Mouse (Mus musculus) liver, embryonic 12.5 days (tissue): ENCODE results near the gene Hnf4a. TPM values are rescaled to one million over a fixed set of nuclear protein-coding genes. Genes with fewer than 3 reads are reported as not detected.
"Not testable (repeated sequence)": the region's sequence is repeated elsewhere in the genome, so short reads cannot be mapped to it uniquely, and the experiment has no call there.

Source experiments
- ATAC-seq: fragments of 200-750 bp; cut with Nextera tagmentation; 2 replicates; pipeline ENCODE4 v1.8.0; 2017; ENCODE audit warnings: moderate number of reproducible peaks, mild to moderate bottlenecking, moderate library complexity
- H3K27ac ChIP-seq: fragments of 300-500 bp; sonication (generic); 2 replicates; pipeline ENCODE4 v1.5.1; 2016; ENCODE audit warnings: mild to moderate bottlenecking
- H3K27me3 ChIP-seq: fragments of 300-500 bp; sonication (generic); replicated peaks from 2 replicates; pipeline ENCODE4 v1.6.1; 2016; ENCODE audit warnings: mild to moderate bottlenecking, moderate library complexity
- H3K36me3 ChIP-seq: fragments of 300-500 bp; sonication (generic); 2 replicates; pipeline ENCODE4 v1.6.1; 2016; ENCODE audit warnings: mild to moderate bottlenecking, moderate library complexity
- H3K4me1 ChIP-seq: fragments of 300-500 bp; sonication (generic); 2 replicates; pipeline ENCODE4 v1.6.1; 2016
- H3K4me2 ChIP-seq: fragments of 300-500 bp; sonication (generic); 2 replicates; pipeline ENCODE4 v1.6.1; 2016; ENCODE audit warnings: mild to moderate bottlenecking, moderate library complexity
- H3K4me3 ChIP-seq: fragments of 300-500 bp; sonication (generic); 2 replicates; pipeline ENCODE4 v1.5.1; 2016; ENCODE audit warnings: mild to moderate bottlenecking, moderate library complexity
- H3K9ac ChIP-seq: fragments of 300-500 bp; sonication (generic); 2 replicates; pipeline ENCODE4 v1.6.1; 2016; ENCODE audit warnings: mild to moderate bottlenecking, moderate library complexity
- H3K9me3 ChIP-seq: fragments of 300-500 bp; sonication (generic); replicated peaks from 2 replicates; pipeline ENCODE4 v1.6.1; 2016; ENCODE audit warnings: mild to moderate bottlenecking, moderate library complexity
- WGBS: fragments of 180-500 bp; shearing (Covaris S2); methylation state at CpG from one replicate; pipeline ENCODE4 v1.1.7; 2016; ENCODE audit not compliant: insufficient replicate concordance; 5-methylcytosine and 5-hydroxymethylcytosine counted together
- polyA plus RNA-seq: library from polyadenylated mRNA; unstranded; fragments of >200 nt; fragmentation: Nextera tagmentation; extraction: Ambion mirVana; gene quantifications from 2 replicates; pipeline ENCODE4 v1.2.1, GENCODE M21; 2016

The Hnf4a gene
- polyA plus RNA-seq, result 15.1 and 15.4 TPM in 2 replicates

DNA sequence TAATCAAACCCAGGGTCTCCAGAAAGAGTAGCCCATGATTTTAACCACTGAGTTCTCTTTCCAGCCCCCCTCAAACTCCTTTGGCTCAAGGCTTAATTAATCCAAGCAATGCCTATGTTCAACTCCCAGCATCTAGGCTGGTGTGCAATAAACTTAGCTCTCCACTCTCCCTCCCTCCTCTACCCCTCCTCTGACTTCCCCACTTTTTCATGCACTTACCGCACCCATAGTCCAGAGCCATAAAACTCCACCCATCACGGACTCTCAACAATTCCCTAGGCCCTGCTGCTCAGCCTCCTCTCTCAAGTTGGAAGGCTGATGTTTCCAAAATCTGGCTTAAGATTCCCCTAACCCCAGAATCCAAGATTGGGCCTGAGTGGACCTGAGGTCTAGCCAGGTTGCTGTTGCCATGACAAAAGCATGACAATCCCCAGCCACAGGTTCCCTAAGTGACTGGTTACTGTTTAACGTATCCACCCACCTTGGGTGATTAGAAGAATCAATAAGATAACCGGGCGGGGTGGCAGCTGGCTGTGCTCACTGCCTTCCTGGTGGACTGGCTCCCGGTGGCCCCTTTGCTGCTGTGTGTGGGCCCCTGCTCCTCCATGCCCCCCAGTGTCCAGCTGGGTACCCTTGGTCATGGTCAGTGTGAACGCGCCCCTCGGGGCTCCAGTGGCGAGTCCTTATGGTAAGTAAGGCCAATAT lies at the start of gene Hnf4a:
Gene Hnf4a (plus strand): TSS at position 509 of the 705 bp plus-strand sequence.
- ATAC-seq, result peak; percentile 55; the same call in 1 of the 2 replicates
- peak within 1 kb of the TSS; percentile 42 for H3K4me3 ChIP-seq
- H3K27ac ChIP-seq, result no peak within 1 kb of the TSS
- peak within 1 kb of the TSS; percentile 21 for H3K4me2 ChIP-seq
- 63% methylated on average over 10 of the region's 10 CpGs for WGBS
- H3K9ac ChIP-seq, result no peak within 1 kb of the TSS
- 0 out of 2 replicates have a peak, but pooled peaks cover 3% of the 10 kb centered on the region for H3K27me3 ChIP-seq
- H3K4me1 ChIP-seq, result no peaks in the 10 kb centered on the region
- H3K9me3 ChIP-seq, result no peaks in the 10 kb centered on the region
- no peaks in the 10 kb centered on the region for H3K36me3 ChIP-seq

DNA sequence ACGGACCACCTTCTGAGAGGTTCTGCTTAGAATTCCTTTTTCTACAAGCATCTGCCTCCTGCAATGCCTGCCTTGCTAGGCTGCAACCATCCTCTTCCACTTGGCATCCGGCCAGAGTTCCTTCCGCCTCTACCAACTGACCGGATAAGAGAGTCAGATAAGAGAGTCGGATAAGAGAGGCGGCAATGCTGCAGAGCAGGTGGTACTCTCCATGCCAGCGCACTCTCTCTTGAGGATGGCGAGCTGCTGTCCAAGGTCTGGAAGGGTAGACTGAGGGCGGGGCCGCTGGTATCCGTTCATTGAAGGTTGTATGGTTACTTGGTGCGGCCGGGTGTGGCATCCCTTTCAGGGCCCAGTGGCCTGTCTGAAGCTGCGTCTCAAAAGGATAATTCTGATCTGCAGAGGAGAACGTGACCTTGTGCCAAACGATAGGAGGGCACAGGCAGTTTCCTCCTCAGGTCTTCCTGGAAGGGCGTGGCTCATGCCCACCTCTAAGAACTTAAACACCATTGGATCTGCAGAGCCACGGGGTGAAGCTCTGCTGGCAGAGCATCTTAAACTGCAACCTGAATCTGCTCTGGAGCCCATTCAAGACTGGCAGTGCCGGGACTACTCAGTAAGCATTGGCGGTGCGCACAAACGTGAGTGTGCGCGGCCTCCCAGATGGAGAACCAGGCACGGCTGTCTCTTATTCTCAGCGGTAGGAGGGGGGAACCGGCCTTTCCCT lies 47.9 kb upstream of the Hnf4a start:
- no peak for ATAC-seq
- Histone ChIP-seq H3K9ac (no peak overlapping the region), H3K9me3 (no peaks in the 10 kb centered on the region), H3K4me3 (no peak overlapping the region), H3K4me2 (no peak overlapping the region), H3K4me1 (0 out of 2 replicates have a peak, but pooled peaks cover 5% of the 10 kb centered on the region), H3K27ac (no peak overlapping the region), H3K27me3 (peaks cover 38% of the 10 kb centered on the region), H3K36me3 (no peaks in the 10 kb centered on the region)
- 29% methylated on average over 27 of the region's 27 CpGs for WGBS

DNA sequence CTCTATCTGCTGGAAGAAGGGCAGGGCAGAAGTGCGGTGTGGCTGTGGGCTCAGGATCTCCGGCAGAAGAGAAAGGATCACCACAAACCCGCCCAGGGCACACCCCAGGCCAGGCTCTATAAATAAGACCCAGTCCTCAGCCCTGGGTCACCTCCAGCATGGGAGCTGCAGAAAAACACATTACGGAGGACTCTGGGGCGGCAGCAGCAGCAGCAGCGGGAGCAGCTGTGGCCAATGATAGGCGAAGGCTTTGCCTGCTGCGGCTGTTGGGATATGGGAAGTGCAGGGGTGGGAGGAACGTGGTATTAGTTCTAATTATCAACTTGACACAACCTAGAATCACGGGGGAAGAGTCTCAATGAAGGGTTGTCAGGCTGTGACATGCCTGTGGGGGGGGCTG lies 47.2 kb upstream of the Hnf4a start:
- no peak overlapping the region for H3K4me3 ChIP-seq
- H3K9me3 ChIP-seq, result no peaks in the 10 kb centered on the region
- no peaks in the 10 kb centered on the region for H3K36me3 ChIP-seq
- no peak overlapping the region for H3K4me2 ChIP-seq
- 34% methylated on average over 10 of the region's 10 CpGs for whole genome bisulfite sequencing
- no peak for ATAC-seq
- no peak overlapping the region for H3K27ac ChIP-seq
- H3K9ac ChIP-seq, result no peak overlapping the region
- peaks cover 36% of the 10 kb centered on the region for H3K27me3 ChIP-seq
- 0 out of 2 replicates have a peak, but pooled peaks cover 5% of the 10 kb centered on the region for H3K4me1 ChIP-seq

DNA sequence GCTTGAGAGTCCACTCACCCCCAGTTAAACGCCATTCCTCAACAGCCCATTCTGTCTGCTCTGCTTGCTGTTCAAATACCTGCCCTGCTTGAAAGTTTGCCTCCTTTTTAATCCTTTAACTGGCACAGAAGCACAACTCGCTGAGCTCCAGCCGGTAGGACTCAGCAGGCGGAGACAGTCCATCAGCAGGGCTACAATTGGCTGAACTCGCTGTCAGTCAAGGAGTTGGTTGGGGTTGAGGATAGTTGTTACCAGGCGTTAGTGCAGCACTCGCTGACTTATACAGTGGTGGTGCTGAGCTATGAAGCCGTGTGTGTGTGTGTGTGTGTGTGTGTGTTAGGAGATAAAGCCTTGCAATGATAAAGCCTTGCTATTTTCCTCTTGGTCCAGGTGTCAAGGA lies 46.0 kb upstream of the Hnf4a start:
- ATAC-seq, result no peak
- Histone ChIP-seq H3K9ac (no peak overlapping the region), H3K4me1 (0 out of 2 replicates have a peak, but pooled peaks cover 5% of the 10 kb centered on the region), H3K36me3 (no peaks in the 10 kb centered on the region), H3K4me3 (no peak overlapping the region), H3K4me2 (no peak overlapping the region), H3K9me3 (no peaks in the 10 kb centered on the region), H3K27me3 (peaks cover 36% of the 10 kb centered on the region), H3K27ac (no peak overlapping the region)
- 71% methylated on average over 8 of the region's 8 CpGs for WGBS

DNA sequence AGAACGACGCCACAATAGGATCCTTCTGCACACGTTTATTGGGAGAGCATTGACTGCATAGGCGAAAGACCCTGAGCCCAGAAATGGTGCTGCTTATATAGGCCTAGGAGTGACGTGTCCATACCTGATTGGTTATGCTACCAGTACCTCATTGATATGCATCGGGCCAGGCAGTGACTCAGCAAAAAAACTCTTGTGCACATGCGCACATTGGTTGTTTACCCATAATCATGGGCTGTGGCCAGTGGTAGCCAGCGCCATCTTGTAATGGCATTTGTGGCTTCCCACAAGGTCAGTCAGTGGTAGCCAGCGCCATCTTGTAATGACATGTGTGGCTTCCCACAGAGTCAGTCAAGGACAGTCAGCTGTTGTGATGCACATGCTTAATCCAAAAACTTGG lies 45.3 kb upstream of the Hnf4a start:
- peaks cover 36% of the 10 kb centered on the region for H3K27me3 ChIP-seq
- not testable (repeated sequence) for H3K9ac ChIP-seq, ATAC-seq, H3K4me1 ChIP-seq, H3K4me3 ChIP-seq, H3K27ac ChIP-seq, H3K36me3 ChIP-seq, H3K4me2 ChIP-seq, H3K9me3 ChIP-seq
- 81% methylated on average over 9 of the region's 9 CpGs for WGBS

DNA sequence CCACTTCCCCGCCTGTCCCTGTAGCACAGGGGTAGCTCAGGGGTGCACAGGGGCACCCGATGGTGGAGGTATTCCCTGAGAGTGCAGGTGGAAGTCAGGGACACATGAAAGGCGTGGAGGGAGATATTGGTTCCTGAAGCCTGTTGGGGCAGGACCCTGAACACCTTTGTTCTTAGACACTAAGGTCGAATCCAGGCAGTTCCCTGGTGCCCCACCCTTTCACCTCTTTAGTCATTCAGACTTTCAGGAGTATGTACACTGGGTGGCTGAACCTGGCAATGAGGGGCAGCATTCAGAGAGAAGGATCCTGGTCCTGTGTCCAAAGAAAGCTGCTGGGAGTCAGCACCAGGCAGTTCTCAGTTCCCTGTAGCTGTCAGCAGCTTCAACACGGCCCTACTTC lies 44.2 kb upstream of the Hnf4a start:
- Histone ChIP-seq H3K9me3 (no peaks in the 10 kb centered on the region), H3K36me3 (peaks cover 5% of the 10 kb centered on the region; the same call in 1 of the 2 replicates), H3K4me1 (0 out of 2 replicates have a peak, but pooled peaks cover 5% of the 10 kb centered on the region), H3K4me3 (no peak overlapping the region), H3K27ac (no peak overlapping the region), H3K9ac (no peak overlapping the region), H3K4me2 (no peak overlapping the region), H3K27me3 (peaks cover 32% of the 10 kb centered on the region)
- ATAC-seq, result no peak
- 51% methylated on average over 5 of the region's 5 CpGs for WGBS

DNA sequence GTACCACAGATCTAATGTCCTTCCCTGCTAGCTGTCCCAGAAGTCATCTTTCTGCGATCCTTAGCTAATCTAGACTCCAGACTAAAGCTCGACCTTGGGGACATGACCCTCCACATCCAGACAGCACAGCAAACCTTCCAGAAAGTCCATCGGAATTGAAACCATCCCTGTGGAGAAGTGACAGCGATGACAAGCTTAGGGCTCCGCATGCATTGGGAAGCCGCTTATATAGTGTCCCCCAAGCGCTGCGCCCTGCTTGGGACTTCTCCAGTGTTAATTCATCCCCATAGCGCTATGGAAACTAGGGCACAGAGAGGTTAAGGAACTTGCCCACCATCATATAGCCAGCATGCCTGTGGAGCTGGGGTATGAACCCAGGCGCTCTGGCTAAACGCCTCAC lies 43.8 kb upstream of the Hnf4a start:
- Histone ChIP-seq H3K36me3 (peaks cover 8% of the 10 kb centered on the region), H3K4me2 (no peak overlapping the region), H3K27me3 (peaks cover 29% of the 10 kb centered on the region), H3K9ac (no peak overlapping the region), H3K4me1 (0 out of 2 replicates have a peak, but pooled peaks cover 5% of the 10 kb centered on the region), H3K27ac (no peak overlapping the region), H3K9me3 (no peaks in the 10 kb centered on the region), H3K4me3 (no peak overlapping the region)
- 70% methylated on average over 11 of the region's 11 CpGs for WGBS
- no peak for ATAC-seq

DNA sequence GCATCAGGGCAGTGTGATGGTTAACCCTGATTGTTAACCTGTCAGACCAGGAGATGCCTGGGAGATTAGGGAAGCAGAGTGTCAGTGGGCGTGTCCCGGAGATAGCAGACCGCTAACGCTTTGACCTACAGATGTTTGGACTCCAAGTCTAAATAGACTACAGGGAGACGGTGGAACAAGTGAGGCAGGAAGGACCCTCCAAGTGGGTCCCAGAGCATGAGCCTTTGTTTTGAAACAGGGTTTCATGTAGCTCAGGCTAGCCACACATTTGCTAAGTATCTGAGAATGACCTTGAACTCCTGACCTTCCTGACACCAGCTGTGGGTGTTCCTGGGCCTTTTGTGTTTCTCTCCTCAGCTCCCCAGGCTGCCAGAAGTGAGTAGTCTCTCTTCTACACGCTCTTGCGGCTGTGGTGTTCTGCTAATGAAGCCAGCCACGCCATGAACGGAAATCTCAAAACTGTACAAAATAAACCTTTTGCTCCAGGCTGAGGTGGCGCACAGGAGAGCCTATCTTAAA lies 43.3 kb upstream of the Hnf4a start:
- 48% methylated on average over 10 of the region's 10 CpGs for WGBS
- Histone ChIP-seq H3K27ac (no peak overlapping the region), H3K9me3 (no peaks in the 10 kb centered on the region), H3K4me2 (no peak overlapping the region), H3K4me1 (0 out of 2 replicates have a peak, but pooled peaks cover 4% of the 10 kb centered on the region), H3K36me3 (peaks cover 13% of the 10 kb centered on the region), H3K9ac (no peak overlapping the region), H3K27me3 (peaks cover 24% of the 10 kb centered on the region), H3K4me3 (no peak overlapping the region)
- no peak for ATAC-seq

DNA sequence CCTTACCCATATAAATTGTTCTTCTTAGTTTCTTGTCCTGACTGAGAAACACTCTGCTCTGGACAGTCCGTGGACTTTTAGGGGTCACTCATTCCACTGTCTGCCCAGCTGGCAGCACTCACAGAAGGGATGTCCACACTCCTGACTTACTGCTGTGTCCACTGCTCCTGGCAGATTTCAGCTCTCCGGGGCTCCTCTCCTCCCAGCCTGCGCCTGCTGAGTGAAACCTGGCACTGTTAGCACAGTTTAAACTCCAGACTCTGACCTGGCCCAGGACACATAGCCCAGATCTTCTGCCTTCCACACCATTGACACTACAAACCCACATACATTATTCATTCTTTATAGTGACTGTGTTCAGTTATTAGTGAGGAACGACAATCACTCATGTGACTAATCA lies 42.6 kb upstream of the Hnf4a start:
- ATAC-seq, result no peak
- no peaks in the 10 kb centered on the region for H3K4me1 ChIP-seq
- WGBS, result 70% methylated on average over 4 of the region's 4 CpGs
- no peak overlapping the region for H3K27ac ChIP-seq
- H3K9ac ChIP-seq, result no peak overlapping the region
- H3K9me3 ChIP-seq, result no peaks in the 10 kb centered on the region
- peaks cover 19% of the 10 kb centered on the region for H3K36me3 ChIP-seq
- H3K4me3 ChIP-seq, result no peak overlapping the region
- H3K4me2 ChIP-seq, result no peak overlapping the region
- peaks cover 17% of the 10 kb centered on the region for H3K27me3 ChIP-seq

DNA sequence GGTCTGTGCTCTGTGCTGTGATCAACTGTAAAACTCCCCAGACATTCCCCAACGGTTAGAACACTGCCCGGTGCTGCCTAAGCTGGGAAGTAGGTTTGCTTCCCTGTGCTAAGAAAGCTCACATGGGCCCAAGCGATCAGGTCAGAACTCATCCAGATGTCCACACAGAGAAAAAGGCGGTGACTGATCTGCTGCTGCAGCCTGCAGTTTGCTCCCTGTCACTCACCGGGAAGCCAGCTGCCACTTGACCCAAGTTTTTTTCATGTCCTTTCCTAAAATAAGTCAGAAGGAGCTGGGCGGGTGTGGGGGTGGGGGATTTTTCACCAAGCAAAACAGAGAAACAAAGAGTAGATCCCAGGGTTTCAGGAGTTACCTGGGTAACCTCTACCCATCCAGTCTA lies 42.0 kb upstream of the Hnf4a start:
- Histone ChIP-seq H3K4me3 (no peak overlapping the region), H3K9me3 (no peaks in the 10 kb centered on the region), H3K27me3 (peaks cover 12% of the 10 kb centered on the region), H3K27ac (no peak overlapping the region), H3K9ac (no peak overlapping the region), H3K4me2 (no peak overlapping the region), H3K36me3 (peaks cover 25% of the 10 kb centered on the region), H3K4me1 (no peaks in the 10 kb centered on the region)
- ATAC-seq, result no peak
- 70% methylated on average over 6 of the region's 6 CpGs for WGBS

DNA sequence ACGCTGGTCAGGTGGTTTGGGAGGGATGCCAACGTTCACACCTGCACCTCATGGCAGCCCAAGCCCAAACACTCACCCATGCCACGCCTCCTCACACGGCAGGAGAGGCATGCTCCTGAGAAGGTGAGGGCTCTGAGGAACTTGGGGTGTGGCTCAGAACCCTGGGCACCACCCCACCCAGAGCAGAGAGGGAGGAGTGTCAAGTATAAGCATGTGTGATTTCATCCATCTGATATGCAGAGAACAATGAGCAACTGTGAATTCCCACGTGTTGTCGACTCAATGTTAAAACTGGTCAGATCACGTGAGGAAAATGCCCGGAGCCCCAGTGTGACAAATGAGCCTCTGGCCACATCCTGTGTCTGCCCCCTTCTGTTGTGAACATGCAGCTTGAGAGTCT lies 39.8 kb upstream of the Hnf4a start:
- ATAC-seq, result no peak
- Histone ChIP-seq H3K27me3 (no peaks in the 10 kb centered on the region), H3K4me3 (no peak overlapping the region), H3K36me3 (peaks cover 29% of the 10 kb centered on the region), H3K9me3 (no peaks in the 10 kb centered on the region), H3K27ac (no peak overlapping the region), H3K4me1 (peaks cover 13% of the 10 kb centered on the region), H3K9ac (no peak overlapping the region), H3K4me2 (no peak overlapping the region)
- 60% methylated on average over 8 of the region's 8 CpGs for WGBS

DNA sequence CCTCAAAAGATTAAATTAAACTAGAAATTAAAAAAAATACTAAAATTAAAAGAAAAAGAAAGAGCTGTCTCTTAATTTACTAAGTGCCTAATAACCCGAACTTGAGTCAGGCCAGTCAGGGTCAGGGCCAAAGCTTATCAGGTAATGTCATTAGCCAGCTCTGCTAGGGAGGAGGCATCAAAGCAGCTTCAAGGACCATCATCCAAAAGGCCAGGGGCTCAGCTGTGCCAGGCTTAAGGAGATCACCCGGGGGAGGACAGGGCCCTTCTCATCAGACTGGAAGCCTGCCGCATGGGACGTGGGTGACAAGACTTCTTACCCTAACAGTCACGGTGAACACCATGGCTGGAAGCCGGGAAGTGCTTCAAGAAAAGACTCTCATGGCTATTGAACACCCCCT lies 39.0 kb upstream of the Hnf4a start:
- no peak for ATAC-seq
- Histone ChIP-seq H3K9me3 (no peaks in the 10 kb centered on the region), H3K27me3 (no peaks in the 10 kb centered on the region), H3K9ac (no peak overlapping the region), H3K4me3 (no peak overlapping the region), H3K4me2 (no peak overlapping the region), H3K27ac (no peak overlapping the region), H3K36me3 (peaks cover 29% of the 10 kb centered on the region), H3K4me1 (peaks cover 16% of the 10 kb centered on the region)
- WGBS, result 78% methylated on average over 6 of the region's 6 CpGs
